Mouse (Mus musculus): Measurements from ENCODE around the gene Entpd1. TPM values are rescaled to one million over a fixed set of nuclear protein-coding genes. Genes with fewer than 3 reads are reported as not detected.

Entpd1 gene
- polyA plus RNA-seq, 1 experiment from 2014 or later, result 3.8 TPM

DNA sequence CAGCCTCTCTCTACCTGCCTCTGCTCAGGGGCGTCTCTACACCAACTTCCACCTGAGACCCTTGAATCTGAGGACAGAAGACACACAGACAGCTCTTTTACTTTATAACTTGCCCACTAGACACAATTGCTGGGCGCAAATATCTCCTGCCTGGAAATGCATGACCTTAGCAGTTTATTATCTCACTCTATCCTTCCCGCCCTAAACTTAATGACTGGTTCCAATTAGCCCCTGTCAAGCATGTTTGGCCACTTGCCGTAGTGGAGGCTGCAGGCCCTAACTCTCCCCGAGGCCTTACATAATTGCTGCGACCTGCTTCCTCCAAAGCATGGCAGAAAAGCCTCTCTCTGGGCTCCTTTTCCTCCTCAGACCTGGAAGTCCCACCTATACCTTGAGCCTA, 34.2 kb downstream of the Entpd1 start:
- Histone ChIP-seq H3K36me3 (replicated peaks) (no peaks in the 10 kb centered on the region), H3K27ac (replicated peaks) (no peak overlapping the region), H3K4me3 (replicated peaks) (no peak overlapping the region), H3K9ac (no peak overlapping the region), H3K4me2 (no peak overlapping the region), H3K27me3 (no peaks in the 10 kb centered on the region), H3K9me3 (replicated peaks) (no peaks in the 10 kb centered on the region), H3K4me1 (replicated peaks) (peaks cover 6% of the 10 kb centered on the region; the same call in 1 of the 2 replicates)
- 54% methylated on average over 6 of the region's 6 CpGs for WGBS (ENCODE audit: insufficient replicate concordance)
- no peak for ATAC-seq (ENCODE audit: insufficient read depth)

- peaks cover 6% of the 10 kb centered on the region; the same call in 1 of the 2 replicates for H3K4me1 ChIP-seq (replicated peaks)
- no peaks in the 10 kb centered on the region for H3K36me3 ChIP-seq (replicated peaks)
- WGBS (ENCODE audit: insufficient replicate concordance), result 26% methylated on average over 9 of the region's 9 CpGs
- H3K4me3 ChIP-seq (replicated peaks), result no peak overlapping the region
- no peaks in the 10 kb centered on the region for H3K9me3 ChIP-seq (replicated peaks)
- ATAC-seq (ENCODE audit: insufficient read depth), result no peak
- no peak overlapping the region for H3K9ac ChIP-seq
- H3K27me3 ChIP-seq, result no peaks in the 10 kb centered on the region
- peak overlapping the region; percentile 19; the same call in 1 of the 2 replicates for H3K4me2 ChIP-seq
- H3K27ac ChIP-seq (replicated peaks), result no peak overlapping the region
Measured at GRCm38 (mm10) chr19:40647319-40648158, 35.4 kb downstream of the Entpd1 start.

DNA sequence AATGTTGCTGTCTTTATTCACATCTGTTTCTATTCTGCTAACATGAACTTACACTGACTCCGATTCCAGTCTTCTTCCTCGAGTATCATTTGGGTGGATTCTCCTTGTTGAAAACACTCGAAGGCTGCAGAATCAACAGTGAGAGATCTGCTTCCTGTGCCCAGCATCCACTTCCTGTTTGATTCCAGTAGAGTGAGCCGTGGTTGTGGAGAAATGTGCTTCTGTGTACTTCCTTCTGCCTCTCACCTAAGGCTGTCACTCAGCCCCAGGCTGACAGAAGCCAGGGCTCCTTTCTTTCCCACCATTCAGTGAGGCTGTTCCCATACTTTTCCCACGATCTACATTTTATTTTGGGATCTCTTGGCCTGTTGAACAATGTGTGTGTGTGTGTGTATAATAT, 37.9 kb downstream of the Entpd1 start:
- H3K27me3 ChIP-seq, result no peaks in the 10 kb centered on the region
- H3K36me3 ChIP-seq (replicated peaks), result no peaks in the 10 kb centered on the region
- no peak overlapping the region for H3K4me3 ChIP-seq (replicated peaks)
- 17% methylated on average over 5 of the region's 5 CpGs for WGBS (ENCODE audit: insufficient replicate concordance)
- H3K9ac ChIP-seq, result no peak overlapping the region
- no peak overlapping the region for H3K4me2 ChIP-seq
- H3K4me1 ChIP-seq (replicated peaks), result peaks cover 6% of the 10 kb centered on the region; the same call in 1 of the 2 replicates
- no peak overlapping the region for H3K27ac ChIP-seq (replicated peaks)
- ATAC-seq (ENCODE audit: insufficient read depth), result no peak
- no peaks in the 10 kb centered on the region for H3K9me3 ChIP-seq (replicated peaks)

DNA sequence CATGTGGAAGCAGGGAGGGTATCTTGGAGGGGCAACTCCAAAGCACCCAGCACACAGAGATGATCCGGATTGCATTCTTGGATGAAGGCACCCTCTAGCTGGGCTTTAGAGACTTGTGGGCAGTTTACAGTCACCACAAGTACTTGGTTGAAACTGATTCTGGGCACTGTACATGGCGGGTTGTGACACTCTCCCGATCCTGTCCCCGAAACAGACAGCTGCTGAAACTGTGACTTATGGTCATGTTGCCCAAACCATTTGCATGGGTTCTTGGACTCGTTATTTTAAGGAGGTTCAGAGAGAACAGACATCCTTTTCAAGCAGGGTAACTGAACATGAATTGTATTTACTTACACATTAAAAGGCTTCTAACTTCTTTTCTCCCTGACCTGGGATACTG, 44.0 kb downstream of the Entpd1 start:
- H3K4me2 ChIP-seq, result no peak overlapping the region
- 63% methylated on average over 5 of the region's 5 CpGs for WGBS (ENCODE audit: insufficient replicate concordance)
- no peak overlapping the region for H3K9ac ChIP-seq
- H3K4me1 ChIP-seq (replicated peaks), result peaks cover 14% of the 10 kb centered on the region
- H3K9me3 ChIP-seq (replicated peaks), result no peaks in the 10 kb centered on the region
- peaks cover 23% of the 10 kb centered on the region for H3K27me3 ChIP-seq
- H3K4me3 ChIP-seq (replicated peaks), result no peak overlapping the region
- no peaks in the 10 kb centered on the region for H3K36me3 ChIP-seq (replicated peaks)
- H3K27ac ChIP-seq (replicated peaks), result no peak overlapping the region
- no peak for ATAC-seq (ENCODE audit: insufficient read depth)

GRCm38 (mm10) chr19:40658281-40658680, 46.1 kb downstream of the Entpd1 start:
- H3K4me2 ChIP-seq, result no peak overlapping the region
- no peak for ATAC-seq (ENCODE audit: insufficient read depth)
- peaks cover 24% of the 10 kb centered on the region for H3K27me3 ChIP-seq
- H3K9me3 ChIP-seq (replicated peaks), result no peaks in the 10 kb centered on the region
- WGBS (ENCODE audit: insufficient replicate concordance), result 37% methylated on average over 6 of the region's 6 CpGs
- H3K9ac ChIP-seq, result no peak overlapping the region
- H3K27ac ChIP-seq (replicated peaks), result no peak overlapping the region
- H3K36me3 ChIP-seq (replicated peaks), result no peaks in the 10 kb centered on the region
- H3K4me3 ChIP-seq (replicated peaks), result no peak overlapping the region
- H3K4me1 ChIP-seq (replicated peaks), result peaks cover 14% of the 10 kb centered on the region

- 42% methylated on average over 5 of the region's 5 CpGs for WGBS (ENCODE audit: insufficient replicate concordance)
- Histone ChIP-seq H3K27ac (replicated peaks) (no peak overlapping the region), H3K4me2 (peak overlapping the region; percentile 56; the same call in 1 of the 2 replicates), H3K9me3 (replicated peaks) (no peaks in the 10 kb centered on the region), H3K4me1 (replicated peaks) (peaks cover 14% of the 10 kb centered on the region), H3K36me3 (replicated peaks) (no peaks in the 10 kb centered on the region), H3K27me3 (peaks cover 24% of the 10 kb centered on the region), H3K4me3 (replicated peaks) (no peak overlapping the region), H3K9ac (no peak overlapping the region)
- ATAC-seq (ENCODE audit: insufficient read depth), result no peak
Measured at GRCm38 (mm10) chr19:40658935-40659334, 46.8 kb downstream of the Entpd1 start.

DNA sequence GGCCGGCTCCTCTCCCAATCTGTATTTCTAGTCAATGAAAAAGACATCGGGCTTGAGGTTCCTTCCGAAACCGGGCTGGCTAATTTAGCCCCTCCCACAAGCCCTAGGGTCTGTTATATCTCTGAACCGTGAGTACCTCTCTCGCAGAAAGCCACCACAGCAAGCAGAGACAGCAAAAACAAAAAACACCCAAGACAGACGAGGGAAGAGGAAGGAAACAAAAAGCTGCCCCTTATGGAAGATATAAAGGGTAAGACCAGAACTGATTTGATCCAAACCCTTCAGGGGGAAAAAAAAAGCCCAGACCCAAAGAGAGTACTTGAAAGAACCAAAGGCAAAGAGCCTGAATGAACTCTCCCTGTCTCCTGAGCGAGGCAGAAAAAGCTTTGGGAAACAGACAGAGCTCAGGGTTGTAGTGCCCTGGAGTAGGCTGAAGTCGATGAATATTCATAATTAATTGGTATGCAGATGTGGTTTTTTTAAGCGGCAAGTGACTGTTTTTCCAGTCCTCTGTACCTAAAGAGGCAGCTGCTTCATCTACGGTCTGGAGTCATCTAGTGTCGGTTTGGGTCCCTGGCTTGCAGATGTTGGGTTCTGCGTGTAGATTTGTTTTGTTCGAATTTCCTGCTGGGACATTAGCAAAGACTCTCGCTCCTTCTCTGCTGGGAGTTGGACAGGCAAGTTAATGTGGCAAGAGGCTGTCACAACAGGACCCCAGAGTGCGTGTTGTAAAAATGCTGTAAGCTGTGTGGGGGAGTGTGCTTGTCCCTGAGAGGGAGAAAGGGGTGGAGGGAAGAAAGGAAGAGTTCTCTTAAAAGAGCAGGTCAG, 47.7 kb downstream of the Entpd1 start:
- Histone ChIP-seq H3K4me3 (replicated peaks) (peak overlapping the region; percentile 35), H3K9ac (no peak overlapping the region), H3K4me1 (replicated peaks) (peaks cover 14% of the 10 kb centered on the region), H3K27ac (replicated peaks) (peak overlapping the region; percentile 51), H3K36me3 (replicated peaks) (no peaks in the 10 kb centered on the region), H3K4me2 (peak overlapping the region; percentile 56), H3K9me3 (replicated peaks) (no peaks in the 10 kb centered on the region), H3K27me3 (peaks cover 24% of the 10 kb centered on the region)
- no peak for ATAC-seq (ENCODE audit: insufficient read depth)
- under 1% methylated on average over 16 of the region's 16 CpGs for WGBS (ENCODE audit: insufficient replicate concordance)

DNA sequence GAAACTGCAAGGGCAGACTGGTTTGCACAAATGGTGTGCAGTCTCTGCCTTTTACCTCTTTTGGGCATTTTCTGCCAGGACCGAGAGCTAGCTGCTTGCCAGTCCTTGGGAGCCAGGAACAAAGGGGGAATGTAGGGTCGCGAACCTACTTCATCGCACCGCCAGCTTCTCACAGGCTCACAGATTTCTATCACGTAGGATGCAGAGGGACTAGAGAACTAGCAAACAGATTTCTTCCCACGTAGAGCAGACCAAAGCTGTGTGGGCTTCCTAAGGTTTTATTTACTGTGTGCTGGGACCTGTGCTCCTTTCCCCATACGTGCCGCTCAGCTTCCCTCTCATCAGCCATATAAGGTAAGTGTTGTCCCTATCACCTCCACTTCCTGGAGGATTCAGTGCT, 48.3 kb downstream of the Entpd1 start:
- Histone ChIP-seq H3K4me2 (peak overlapping the region; percentile 56), H3K4me3 (replicated peaks) (peak overlapping the region; percentile 35), H3K4me1 (replicated peaks) (peaks cover 14% of the 10 kb centered on the region), H3K9ac (no peak overlapping the region), H3K27ac (replicated peaks) (peak overlapping the region; percentile 51), H3K9me3 (replicated peaks) (no peaks in the 10 kb centered on the region), H3K27me3 (peaks cover 24% of the 10 kb centered on the region), H3K36me3 (replicated peaks) (no peaks in the 10 kb centered on the region)
- no peak for ATAC-seq (ENCODE audit: insufficient read depth)
- 14% methylated on average over 9 of the region's 9 CpGs for WGBS (ENCODE audit: insufficient replicate concordance)

DNA sequence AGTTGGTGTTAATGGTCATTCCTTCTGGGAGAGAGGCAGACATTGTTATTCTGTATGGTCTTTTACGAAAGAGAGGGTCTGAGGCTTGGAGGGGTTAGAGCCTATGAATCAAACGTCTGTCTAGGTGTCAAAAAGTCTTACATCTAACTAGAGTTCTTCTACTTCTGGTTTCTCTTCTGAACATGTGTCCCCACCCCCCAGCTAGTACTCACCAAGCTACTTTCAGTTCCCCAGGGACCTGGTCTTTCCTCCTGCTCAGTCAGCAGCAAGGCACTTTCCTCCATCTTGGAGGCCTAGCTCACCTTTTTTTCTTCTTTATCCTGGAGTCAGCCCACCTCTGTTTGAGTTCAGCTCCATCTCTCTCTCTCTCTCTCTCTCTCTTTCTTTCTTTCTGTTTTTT, 48.9 kb downstream of the Entpd1 start:
- WGBS (ENCODE audit: insufficient replicate concordance), result 43% methylated on average over 2 of the region's 2 CpGs
- Histone ChIP-seq H3K4me3 (replicated peaks) (peak overlapping the region; percentile 35), H3K9ac (no peak overlapping the region), H3K4me2 (peak overlapping the region; percentile 56), H3K9me3 (replicated peaks) (no peaks in the 10 kb centered on the region), H3K27me3 (peaks cover 24% of the 10 kb centered on the region), H3K36me3 (replicated peaks) (no peaks in the 10 kb centered on the region), H3K4me1 (replicated peaks) (peaks cover 14% of the 10 kb centered on the region), H3K27ac (replicated peaks) (peak overlapping the region; percentile 51)
- no peak for ATAC-seq (ENCODE audit: insufficient read depth)

DNA sequence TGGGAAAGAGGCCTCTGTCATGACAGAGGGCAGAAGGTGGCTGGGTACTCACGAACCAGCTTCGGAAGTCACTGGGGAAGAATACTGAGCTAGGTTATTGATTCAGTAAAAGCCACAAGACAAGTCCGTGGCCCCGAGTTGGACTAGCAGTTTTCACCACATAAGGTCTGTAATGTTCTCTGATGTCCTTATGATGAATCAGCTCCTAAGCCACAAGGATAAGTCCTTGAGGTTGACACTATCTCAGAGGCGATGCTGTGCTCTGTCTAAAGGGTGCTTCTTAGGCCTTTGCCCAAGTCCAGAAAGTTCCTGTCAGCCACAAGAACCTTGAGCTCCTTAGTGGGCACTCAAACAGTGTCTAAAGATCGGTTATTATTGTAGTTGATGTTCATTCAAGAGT, 49.7 kb downstream of the Entpd1 start:
- no peak overlapping the region for H3K27ac ChIP-seq (replicated peaks)
- WGBS (ENCODE audit: insufficient replicate concordance), result 53% methylated on average over 6 of the region's 6 CpGs
- H3K4me1 ChIP-seq (replicated peaks), result peaks cover 14% of the 10 kb centered on the region
- H3K9ac ChIP-seq, result no peak overlapping the region
- peaks cover 24% of the 10 kb centered on the region for H3K27me3 ChIP-seq
- peak overlapping the region; percentile 56; the same call in 1 of the 2 replicates for H3K4me2 ChIP-seq
- H3K36me3 ChIP-seq (replicated peaks), result no peaks in the 10 kb centered on the region
- H3K9me3 ChIP-seq (replicated peaks), result no peaks in the 10 kb centered on the region
- ATAC-seq (ENCODE audit: insufficient read depth), result no peak
- H3K4me3 ChIP-seq (replicated peaks), result no peak overlapping the region

- no peak for ATAC-seq (ENCODE audit: insufficient read depth)
- Histone ChIP-seq H3K36me3 (replicated peaks) (no peaks in the 10 kb centered on the region), H3K9ac (no peak overlapping the region), H3K27ac (replicated peaks) (no peak overlapping the region), H3K4me3 (replicated peaks) (no peak overlapping the region), H3K4me2 (no peak overlapping the region), H3K4me1 (replicated peaks) (peaks cover 14% of the 10 kb centered on the region), H3K9me3 (replicated peaks) (no peaks in the 10 kb centered on the region), H3K27me3 (peaks cover 24% of the 10 kb centered on the region)
- 58% methylated on average over 2 of the region's 2 CpGs for WGBS (ENCODE audit: insufficient replicate concordance)
Measured at GRCm38 (mm10) chr19:40662727-40663126, 50.6 kb downstream of the Entpd1 start.

All from liver, embryonic 15.5 days (tissue).